Mouse (Mus musculus) adrenal gland, adult 2 months (tissue): ENCODE results near the gene Selenot. TPM values are rescaled to one million over a fixed set of nuclear protein-coding genes. Genes with fewer than 3 reads are reported as not detected.

Source experiments
- DNase-seq: peaks from one replicate; pipeline ENCODE4 v3.0.0; 2021
- polyA plus RNA-seq: library from polyadenylated mRNA; depleted of rRNA; stranded (reverse); fragments of >200 nt; gene quantifications from 2 replicates; pipeline ENCODE4 v1.2.3, GENCODE M21; 2012; rRNA removed
- total RNA-seq, 2 experiments: library from RNA; stranded (reverse); gene quantifications; 2 replicates each; pipeline ENCODE4 v1.2.3; 2021

The Selenot gene
- total and polyA plus RNA-seq, 3 experiments, result 26.2 to 149 (median 125) TPM

DNA sequence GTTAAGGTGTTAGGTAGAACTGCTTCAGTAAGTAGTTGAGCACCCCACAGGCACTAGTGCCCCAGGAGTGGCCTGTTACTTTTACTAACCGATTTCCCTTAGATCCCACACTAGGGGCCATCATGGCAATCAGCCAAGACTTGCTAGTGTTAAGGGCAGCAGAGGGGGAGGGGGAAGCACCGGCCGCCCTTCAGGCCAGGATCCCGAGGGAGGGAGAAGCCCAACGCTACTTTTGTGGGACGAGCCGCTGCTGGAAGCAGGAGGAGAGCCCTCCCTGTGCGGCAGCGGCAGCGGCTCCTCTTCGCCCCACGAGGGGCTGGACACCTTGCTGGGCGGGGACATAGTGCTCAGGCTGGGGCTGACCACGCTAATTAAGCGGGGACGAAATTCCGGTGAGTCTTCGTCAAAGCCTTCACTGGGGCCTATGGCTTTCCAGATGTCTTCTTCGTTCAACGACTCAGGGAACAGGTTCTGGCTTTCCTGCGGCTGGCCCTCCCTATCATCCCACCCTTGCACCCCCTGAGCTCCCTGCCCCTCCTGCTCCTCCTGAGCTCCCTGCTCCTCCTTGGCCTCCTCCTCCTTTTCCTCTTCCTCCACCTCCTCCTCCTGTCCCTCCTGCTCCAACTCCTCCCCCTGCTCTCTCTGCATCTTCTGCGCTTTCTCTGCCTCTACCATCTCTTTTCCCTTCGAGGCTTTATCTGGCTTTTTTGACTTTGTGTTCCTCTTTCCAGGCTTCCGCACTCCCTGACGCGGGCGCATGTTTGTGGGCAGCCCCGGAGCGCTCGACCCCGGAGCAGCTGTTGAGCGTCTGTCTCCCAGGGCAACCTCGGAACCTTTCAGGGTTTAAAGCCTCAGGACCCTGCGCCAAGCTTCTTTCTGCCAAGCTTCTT lies 60.2 kb downstream of the Selenot start, which contains the start of gene Erich6:
Gene Erich6, minus strand, starts transcription at position 802 of the 890 bp plus-strand sequence.
- DNase-seq, result peak; percentile 70

Other genes with a start within 250 kb of the Selenot start
- 10 to 100 TPM; 31.0 to 39.8 TPM for gene Tsc22d2, start 161.9 kb upstream of the Selenot start, total RNA-seq
- 44.8 and 49.5 TPM in 2 replicates for gene Tsc22d2, start 161.9 kb upstream of the Selenot start, polyA plus RNA-seq
- gene Eif2a, start 50.8 kb upstream of the Selenot start, total RNA-seq, result 10 to 100 TPM; 47.1 to 49.9 TPM
- gene Eif2a, start 50.8 kb upstream of the Selenot start, polyA plus RNA-seq, result 0.74 and 1.0 TPM in 2 replicates
- gene Serp1, start 50.7 kb upstream of the Selenot start, total RNA-seq, result 100 to 1,000 TPM in 1 of 2 experiments, 10 to 100 TPM in 1; 96.4 to 103 TPM
- gene Serp1, start 50.7 kb upstream of the Selenot start, polyA plus RNA-seq, result 104 and 105 TPM in 2 replicates
- under 1 TPM; 0.12 to 0.21 TPM for gene Erich6, start 60.6 kb downstream of the Selenot start, total RNA-seq
- not detected in 2 replicates for gene Erich6, start 60.6 kb downstream of the Selenot start, polyA plus RNA-seq
- gene Siah2, start 115.8 kb downstream of the Selenot start, total RNA-seq, result 10 to 100 TPM; 14.4 to 28.6 TPM
- gene Siah2, start 115.8 kb downstream of the Selenot start, polyA plus RNA-seq, result 36.0 and 52.3 TPM in 2 replicates
- gene Mindy4b-ps, start 245.7 kb downstream of the Selenot start, total RNA-seq, result not detected
- not detected in 2 replicates for gene Mindy4b-ps, start 245.7 kb downstream of the Selenot start, polyA plus RNA-seq